Mouse (Mus musculus) cortical plate, adult 2 months (tissue): ENCODE measurements around the gene Uvrag.

Source experiments
- CTCF ChIP-seq: fragments of 200-500 bp; IDR thresholded peaks from 2 replicates; pipeline ENCODE4 v1.5.1; 2011; ENCODE audit warnings: mild to moderate bottlenecking, control low read depth, low read length; ENCODE audit not compliant: insufficient read depth; ENCODE audit errors: extremely low read depth
- POLR2A ChIP-seq: fragments of 200-500 bp; IDR thresholded peaks from 2 replicates; pipeline ENCODE4 v1.6.1; 2011; ENCODE audit warnings: mild to moderate bottlenecking, low read length, control low read depth; ENCODE audit not compliant: insufficient read depth; ENCODE audit errors: extremely low read depth

- TF ChIP-seq CTCF: no peak
- TF ChIP-seq POLR2A: no peak
Observed at GRCm38 (mm10) chr7:98959246-98959645, 181.7 kb downstream of the Uvrag start.
